Mouse (Mus musculus) hindbrain, embryonic 10.5 days (tissue): ENCODE data around the gene Serping1. TPM values are rescaled to one million over a fixed set of nuclear protein-coding genes. Genes with fewer than 3 reads are reported as not detected.

ENCODE experiments used
- DNase-seq: peaks from one replicate; pipeline ENCODE4 v3.0.0-alpha.2; 2017; ENCODE audit warnings: low spot score
- H3K27ac ChIP-seq: fragments of 300-500 bp; sonication (generic); 2 replicates; pipeline ENCODE4 v1.5.1; 2016; ENCODE audit warnings: mild to moderate bottlenecking, moderate library complexity
- H3K27me3 ChIP-seq: fragments of 300-500 bp; sonication (generic); 2 replicates; pipeline ENCODE4 v1.6.1; 2016; ENCODE audit warnings: mild to moderate bottlenecking; ENCODE audit not compliant: poor library complexity, insufficient read depth, severe bottlenecking
- H3K36me3 ChIP-seq: fragments of 300-500 bp; sonication (generic); 2 replicates; pipeline ENCODE4 v1.6.1; 2016; ENCODE audit warnings: mild to moderate bottlenecking, moderate library complexity
- H3K4me1 ChIP-seq: fragments of 300-500 bp; sonication (generic); replicated peaks from 2 replicates; pipeline ENCODE4 v1.6.1; 2016; ENCODE audit warnings: mild to moderate bottlenecking
- H3K4me3 ChIP-seq: fragments of 300-500 bp; sonication (generic); 2 replicates; pipeline ENCODE4 v1.5.1; 2016; ENCODE audit warnings: mild to moderate bottlenecking, moderate library complexity
- H3K9me3 ChIP-seq: fragments of 300-500 bp; sonication (generic); 2 replicates; pipeline ENCODE4 v1.6.1; 2016; ENCODE audit warnings: mild to moderate bottlenecking, moderate library complexity
- WGBS: fragments of 180-500 bp; shearing (Covaris S2); methylation state at CpG from one replicate; pipeline ENCODE4 v1.1.7; 2016; 5-methylcytosine and 5-hydroxymethylcytosine counted together
- microRNA counts: library from miRNA; unstranded; fragments of <30 nt; microRNA quantifications from one replicate; lab custom pipeline; 2017
- polyA plus RNA-seq: library from polyadenylated mRNA; unstranded; fragments of >200 nt; fragmentation: Nextera tagmentation; extraction: Ambion mirVana; gene quantifications from 2 replicates; pipeline ENCODE4 v1.2.1, GENCODE M21; 2016

The Serping1 gene
- polyA plus RNA-seq, 1 experiment from 2014 or later: 43.1 TPM

DNA sequence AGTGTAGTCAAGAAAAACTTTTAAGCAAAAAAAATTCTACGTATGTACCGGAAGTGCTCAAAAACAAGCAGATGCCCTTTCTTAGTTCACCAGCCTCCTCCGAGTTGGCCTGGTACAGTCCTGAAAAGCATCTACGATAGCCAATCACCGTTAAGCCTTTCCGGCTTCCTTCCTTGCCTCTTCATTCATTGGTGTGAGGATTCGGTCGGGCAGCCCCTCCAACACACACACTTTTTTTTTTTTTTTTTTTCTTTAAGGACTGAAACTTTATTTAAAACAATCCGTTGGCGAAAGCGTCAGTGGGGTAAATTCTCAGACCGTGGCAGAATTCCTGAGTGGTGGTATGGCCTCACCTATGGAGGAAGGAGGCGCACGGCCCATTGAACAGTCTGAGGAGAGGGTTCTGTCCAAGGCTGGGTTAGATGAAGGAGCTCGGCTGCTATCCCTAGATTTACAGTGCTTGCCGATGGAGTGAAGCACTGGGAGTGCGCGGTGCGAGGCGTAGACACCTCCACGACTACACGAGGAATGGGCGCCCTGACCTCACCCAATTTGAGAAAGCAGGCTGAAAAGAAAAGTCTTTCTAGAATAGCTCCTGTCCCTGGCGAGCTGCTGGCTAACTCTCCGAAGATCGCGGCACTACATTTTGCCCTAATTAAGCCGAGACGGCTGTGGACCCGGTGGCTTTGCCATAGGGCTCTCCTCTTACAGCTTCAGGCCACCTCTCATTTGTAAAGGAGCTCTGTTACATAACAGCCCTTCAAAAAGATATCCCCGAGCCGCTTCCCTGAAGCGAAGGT, 59.5 kb downstream of the Serping1 start:
- H3K4me3 ChIP-seq: peak overlapping the region; percentile 96
- under 1% methylated on average over 33 of the region's 33 CpGs for WGBS
- no peaks in the 10 kb centered on the region for H3K9me3 ChIP-seq
- peak; percentile 64 for DNase-seq
- H3K27ac ChIP-seq: peak overlapping the region; percentile 97
- no peaks in the 10 kb centered on the region for H3K27me3 ChIP-seq
- peaks cover 7% of the 10 kb centered on the region for H3K36me3 ChIP-seq
- H3K4me1 ChIP-seq: peaks cover 27% of the 10 kb centered on the region

MicroRNA genes within 50 kb of the gene (microRNA counts, 519-probe panel; counts per million panel counts)
- 6,161 counts per million, percentile 98 among the panel's probes with 10 or more counts for microRNA mmu-miR-130a (lab: Ali Mortazavi, UCI)

Other genes starting within 250 kb of the Serping1 start
- 33.2 and 39.7 TPM in 2 replicates for gene Ctnnd1, start 124.7 kb downstream of the Serping1 start, polyA plus RNA-seq
- gene Btbd18, start 116.4 kb downstream of the Serping1 start, polyA plus RNA-seq: 0.25 and 0.31 TPM in 2 replicates
- 515 and 539 TPM in 2 replicates for gene Selenoh, start 104.7 kb downstream of the Serping1 start, polyA plus RNA-seq
- not detected in 2 replicates for gene Gm28635, start 97.4 kb downstream of the Serping1 start, polyA plus RNA-seq
- gene Med19, start 97.0 kb downstream of the Serping1 start, polyA plus RNA-seq: 47.1 and 47.6 TPM in 2 replicates
- 151 and 167 TPM in 2 replicates for gene Tmx2, start 96.3 kb downstream of the Serping1 start, polyA plus RNA-seq
- 25.4 and 26.7 TPM in 2 replicates for gene Zdhhc5, start 60.3 kb downstream of the Serping1 start, polyA plus RNA-seq
- 49.6 and 53.6 TPM in 2 replicates for gene Clp1, start 48.1 kb downstream of the Serping1 start, polyA plus RNA-seq
- gene Ypel4, start 41.4 kb downstream of the Serping1 start, polyA plus RNA-seq: 10.0 and 14.6 TPM in 2 replicates
- 9.5 and 10.4 TPM in 2 replicates for gene Gm19426, start 31.8 kb downstream of the Serping1 start, polyA plus RNA-seq
- gene Ube2l6, start 23.4 kb upstream of the Serping1 start, polyA plus RNA-seq: 37.2 and 41.6 TPM in 2 replicates
- 0.09 and 0.14 TPM in 2 replicates for gene Smtnl1, start 47.2 kb upstream of the Serping1 start, polyA plus RNA-seq
- gene Timm10, start 51.6 kb upstream of the Serping1 start, polyA plus RNA-seq: 56.3 and 58.9 TPM in 2 replicates
- gene Slc43a1, start 63.4 kb upstream of the Serping1 start, polyA plus RNA-seq: 23.1 and 28.6 TPM in 2 replicates
- gene Rtn4rl2, start 111.3 kb upstream of the Serping1 start, polyA plus RNA-seq: 3.8 and 4.0 TPM in 2 replicates
- gene Slc43a3, start 161.1 kb upstream of the Serping1 start, polyA plus RNA-seq: 21.5 and 26.6 TPM in 2 replicates
- gene Prg2, start 205.0 kb upstream of the Serping1 start, polyA plus RNA-seq: not detected in 2 replicates
- not detected in 2 replicates for gene Prg3, start 212.8 kb upstream of the Serping1 start, polyA plus RNA-seq